8 mouse cellular contexts compared by ENCODE assay signal in genomic region chr19:57360341-57361130, GRCm38 (mm10). TPM values are rescaled to one million over a fixed set of nuclear protein-coding genes. Genes with fewer than 3 reads are reported as not detected.
DNase-seq lines count a peak whose midpoint lies in the region; ATAC-seq and TF ChIP-seq lines count a peak whose summit lies in the region.

Fam160b1 (plus strand) TSS chr19:57360680.

- DNase-seq in gastrocnemius, adult 8-10 months (ENCODE audit: low spot score in 2 of 2) = peak; percentile 92 to 94
- peak; percentile 97 for DNase-seq in induced T-regulatory cell, adult 2 months (ENCODE audit: low read depth)
- peak; percentile 89 to 91 for DNase-seq in left cerebral cortex, adult 9 months (ENCODE audit: low spot score in 2 of 2)
- peak; percentile 89 for DNase-seq in right cerebral cortex, postnatal 14 days
- DNase-seq in urinary bladder, postnatal 36 days (ENCODE audit: low spot score in 2 of 2) = peak; percentile 87 to 92

- TF ChIP-seq POLR2A in cortical plate, adult 2 months (IDR thresholded peaks at IDR 0.05; ENCODE audit: extremely low read depth, insufficient read depth, low read length) = peak; percentile 51; the same call in 1 of the 2 replicates

- H3K4me3 ChIP-seq in cortical plate, adult 2 months (ENCODE audit: insufficient read depth, low read length) = peak within 1 kb of the TSS; percentile 89

- TF ChIP-seq CTCF in cortical plate, adult 2 months (IDR thresholded peaks at IDR 0.05; ENCODE audit: extremely low read depth, insufficient read depth, low read length) = peak; percentile 28; the same call in 1 of the 2 replicates

- peak; percentile 57 for ATAC-seq in activated CD4-positive, CD25-positive, alpha-beta regulatory T cell, adult 4 months
- peak; percentile 69 for ATAC-seq in megakaryocyte progenitor cell, adult 5-6 weeks (replicated peaks; ENCODE audit: poor library complexity)

- peaks cover 7% of the 10 kb centered on the region; the same call in 1 of the 2 replicates for H3K4me1 ChIP-seq in cortical plate, adult 2 months (ENCODE audit: control insufficient read depth, insufficient read depth, low read length)

- H3K27ac ChIP-seq in cortical plate, adult 2 months (ENCODE audit: insufficient read depth, low read length) = peak within 1 kb of the TSS; percentile 89

RNA-seq across cellular contexts. Expression of gene Fam160b1, which starts in this region (rescaled TPM):
- polyA plus RNA-seq in activated CD4-positive, CD25-positive, alpha-beta regulatory T cell, adult 4 months (2017; shearing (Covaris generic)) = 1 to 10 TPM; 8.3 to 9.0 TPM
- polyA plus RNA-seq in cortical plate, adult 2 months (2012; rRNA removed) = 16.8 and 16.9 TPM in 2 replicates
- total RNA-seq in gastrocnemius, adult 8-10 months (2022) = 10 to 100 TPM in 3 of 4 experiments, 1 to 10 TPM in 1; 10.0 to 12.1 (median 12.0) TPM
- total RNA-seq in megakaryocyte progenitor cell, adult 5-6 weeks (2015) = 18.8 and 23.0 TPM in 2 replicates
- 12.7 and 13.2 TPM in 2 replicates for total RNA-seq in megakaryocyte progenitor cell, adult 5-6 weeks (2017)

Comparison
In these comparisons a context has a peak if more than half of its experiments do, and no peak if none do; other contexts are left out.
1. Peak in every context shown above with its lines: DNase-seq, ATAC-seq, H3K4me3 ChIP-seq and H3K27ac ChIP-seq.